Mouse (Mus musculus) gastrocnemius, postnatal 36 days (tissue): Measurements from ENCODE around the gene Slc39a11. TPM values are rescaled to one million over a fixed set of nuclear protein-coding genes. Genes with fewer than 3 reads are reported as not detected.

ENCODE experiments used
- DNase-seq, 2 experiments: peaks; one replicate each; pipeline ENCODE4 v3.0.0; 2022
- intact Hi-C: fragments of 180-260 bp; cut with DNase I; formaldehyde crosslinking; loops from one replicate; pipeline ENCODE4 v1.15.1; 2025
- total RNA-seq, 2 experiments: library from RNA; stranded (reverse); gene quantifications; 2 replicates each; pipeline ENCODE4 v1.2.3; 2021

Slc39a11 gene
- total RNA-seq, 2 experiments from 2014 or later, result 2.4 to 2.8 TPM

DNA sequence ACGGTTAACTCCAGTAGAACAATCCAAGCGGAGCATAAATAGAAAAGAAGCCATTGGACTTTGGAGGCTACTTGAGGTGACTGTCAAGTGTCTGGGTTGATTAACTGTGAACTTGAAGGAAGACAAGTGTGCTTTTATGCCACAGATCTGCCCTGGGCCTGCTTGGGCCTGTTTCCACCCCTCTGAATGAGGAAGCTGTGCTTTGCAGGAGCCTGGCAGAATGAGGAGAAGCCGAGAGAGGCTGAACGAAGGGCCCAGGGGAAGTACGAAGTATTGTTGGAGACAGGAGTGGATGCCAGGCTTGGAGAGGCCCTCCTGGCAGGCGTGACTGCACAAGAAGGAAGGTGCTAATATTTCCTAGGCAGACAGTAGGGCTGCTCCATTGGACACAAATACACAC is 378.0 kb downstream of the Slc39a11 start:
- DNase-seq, result no peak
- intact Hi-C loops, result no loop called here

DNA sequence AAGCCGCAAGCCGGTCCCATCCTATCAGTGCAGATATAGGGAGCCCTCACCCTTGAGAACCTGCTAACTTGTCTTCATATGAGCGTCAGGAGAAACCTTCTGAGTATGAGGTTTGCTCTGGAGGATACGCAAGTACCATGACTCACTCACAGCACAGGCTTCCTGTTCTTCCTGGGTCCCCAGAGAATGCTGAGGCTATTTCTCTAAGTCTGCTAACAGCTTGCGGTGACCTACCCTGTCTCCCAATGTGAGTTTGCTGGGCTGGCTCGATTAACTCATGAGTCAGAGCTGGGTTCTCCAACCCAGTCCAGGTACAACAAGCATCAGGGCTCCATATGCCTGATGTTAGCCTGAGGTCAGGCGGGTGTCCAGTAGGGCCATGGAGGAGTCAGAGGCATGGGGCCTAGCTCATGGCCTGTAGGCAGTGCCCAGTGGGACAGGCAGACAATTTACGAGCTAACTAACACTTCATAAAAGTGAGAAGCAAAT is 381.0 kb downstream of the Slc39a11 start:
- DNase-seq, result no peak
- intact Hi-C loops, result no loop called here

DNA sequence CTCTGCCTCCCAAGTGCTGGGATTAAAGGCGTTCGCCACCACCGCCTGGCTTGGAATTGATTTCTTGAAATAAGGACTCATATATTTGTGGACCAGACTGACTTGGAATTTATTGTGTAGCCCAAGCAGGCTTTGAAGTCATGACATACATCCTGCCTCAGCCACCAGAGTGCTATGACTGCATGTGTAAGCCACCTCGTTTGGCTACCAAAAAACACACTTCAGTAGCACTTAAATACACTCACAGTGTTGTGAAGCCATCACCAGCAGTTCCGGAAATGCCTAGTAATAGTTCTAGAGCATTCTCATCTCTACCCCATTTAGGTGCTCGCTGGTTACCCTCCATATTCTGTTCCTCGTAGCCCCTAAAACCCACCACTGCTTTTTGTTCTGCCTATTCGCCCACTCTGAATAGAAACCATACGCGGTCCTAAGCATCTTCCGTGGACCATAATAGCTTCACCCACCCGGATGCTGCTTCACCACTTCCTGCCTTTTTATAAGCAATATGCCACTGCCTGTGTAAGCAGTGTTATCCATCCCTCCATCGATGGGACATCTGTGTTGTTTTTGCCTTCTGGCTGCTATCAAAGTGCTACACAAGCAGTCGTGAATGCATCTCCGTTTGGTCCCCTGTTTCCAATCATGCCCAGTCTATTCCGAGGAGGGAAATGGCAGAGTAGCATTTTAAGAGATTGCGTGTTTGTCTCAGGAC is 382.2 kb downstream of the Slc39a11 start:
- intact Hi-C loops, result no loop called here
- DNase-seq, result no peak

DNA sequence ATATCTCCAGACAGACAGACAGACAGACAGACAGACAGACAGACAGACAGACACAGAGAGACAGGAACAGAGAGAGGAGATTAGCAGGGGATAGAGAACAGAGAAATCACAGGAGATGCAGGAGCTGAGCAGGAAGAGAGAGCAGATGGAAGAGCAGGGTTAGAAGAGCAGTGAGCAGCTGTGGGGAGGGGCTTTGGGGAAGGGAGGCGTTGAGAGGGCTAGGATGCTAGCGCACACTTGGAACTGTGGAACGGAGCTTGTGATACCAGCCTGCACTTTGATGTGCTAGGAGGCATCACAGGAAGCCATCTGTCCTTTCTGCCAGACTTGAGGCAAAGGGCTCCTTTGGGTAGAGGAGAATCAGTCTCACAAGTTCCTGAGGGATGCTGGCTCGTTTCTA is 383.2 kb downstream of the Slc39a11 start:
- no peak for DNase-seq
- intact Hi-C loops, result no loop called here

DNA sequence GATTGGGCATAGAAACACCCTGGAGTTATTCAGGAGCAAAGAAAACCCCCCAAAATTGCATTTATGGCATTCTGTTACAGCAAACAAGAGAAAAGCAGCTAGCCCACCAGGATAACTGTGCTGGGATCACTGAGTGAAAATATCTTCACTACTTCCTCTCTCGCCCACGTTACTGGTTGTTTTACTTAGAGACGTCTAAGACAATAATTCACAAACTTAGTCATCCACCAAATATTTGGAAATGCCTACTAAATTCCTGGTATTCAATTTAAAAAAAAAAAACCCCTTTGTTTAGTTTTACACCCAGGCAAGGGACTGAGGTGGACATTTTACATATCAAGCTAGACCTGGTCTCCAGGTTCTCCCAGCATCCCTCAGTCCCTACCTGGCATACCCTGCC is 384.3 kb downstream of the Slc39a11 start:
- no peak for DNase-seq
- intact Hi-C loops, result no loop called here

DNA sequence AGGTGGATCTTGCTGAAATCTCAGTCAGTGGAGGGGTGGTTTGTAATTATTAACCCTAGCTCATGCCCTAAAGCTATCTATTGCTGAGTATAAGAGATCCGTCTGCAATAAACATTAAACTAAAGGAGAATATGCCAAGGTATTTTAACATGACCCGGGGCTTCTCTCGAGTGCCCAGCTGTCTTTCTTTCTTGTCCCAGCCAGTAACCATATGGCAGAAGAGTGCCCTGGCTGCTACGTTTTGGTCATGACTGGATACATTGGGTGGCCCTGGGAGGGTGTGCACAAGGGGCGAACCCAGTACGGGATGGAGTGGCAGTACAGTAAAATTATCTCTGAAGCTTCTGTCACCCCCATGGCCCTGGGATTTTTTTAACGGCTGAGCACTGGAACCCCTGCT is 385.9 kb downstream of the Slc39a11 start:
- intact Hi-C loops, result no loop called here
- DNase-seq, result no peak

DNA sequence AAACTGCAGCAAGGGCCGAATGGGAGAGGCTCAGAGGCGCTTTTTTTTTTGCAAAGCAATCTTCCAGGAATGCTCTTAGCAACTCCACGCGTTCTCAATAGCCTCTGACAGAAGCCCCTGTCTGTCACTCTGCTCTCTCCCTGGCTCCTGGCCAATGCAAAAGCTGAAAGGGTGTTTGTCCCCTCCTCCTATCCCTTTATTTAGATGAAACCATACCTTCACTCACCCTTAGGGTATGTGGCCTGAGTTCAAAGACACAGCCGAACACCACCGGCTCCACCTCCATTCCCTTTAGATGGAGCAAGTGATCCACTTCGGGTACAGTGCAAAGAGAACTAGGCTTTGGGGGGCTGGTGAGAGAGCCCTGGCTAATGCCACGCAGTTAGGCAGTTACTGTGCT is 387.8 kb downstream of the Slc39a11 start:
- intact Hi-C loops, result no loop called here
- no peak for DNase-seq

DNA sequence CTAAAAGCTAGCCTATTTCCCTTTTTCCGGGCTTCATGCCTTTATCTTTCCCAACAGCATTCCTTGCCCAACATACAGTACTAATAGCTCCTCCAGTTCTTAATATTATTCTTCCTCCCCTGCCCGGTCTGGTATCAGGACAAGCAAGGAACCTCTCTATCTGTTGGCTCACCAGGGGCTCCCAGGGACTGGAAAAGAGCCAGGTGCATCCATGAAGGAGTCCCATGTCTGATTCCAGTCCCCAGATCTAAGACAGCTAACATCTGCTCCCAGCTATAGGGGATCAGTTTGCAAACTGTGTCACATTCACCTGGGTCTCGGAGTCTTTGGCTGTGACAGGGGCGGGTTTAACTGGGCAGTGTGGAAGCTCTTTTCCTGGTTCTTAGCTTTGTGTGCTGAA is 388.5 kb downstream of the Slc39a11 start:
- DNase-seq, result no peak
- intact Hi-C loops, result no loop called here

DNA sequence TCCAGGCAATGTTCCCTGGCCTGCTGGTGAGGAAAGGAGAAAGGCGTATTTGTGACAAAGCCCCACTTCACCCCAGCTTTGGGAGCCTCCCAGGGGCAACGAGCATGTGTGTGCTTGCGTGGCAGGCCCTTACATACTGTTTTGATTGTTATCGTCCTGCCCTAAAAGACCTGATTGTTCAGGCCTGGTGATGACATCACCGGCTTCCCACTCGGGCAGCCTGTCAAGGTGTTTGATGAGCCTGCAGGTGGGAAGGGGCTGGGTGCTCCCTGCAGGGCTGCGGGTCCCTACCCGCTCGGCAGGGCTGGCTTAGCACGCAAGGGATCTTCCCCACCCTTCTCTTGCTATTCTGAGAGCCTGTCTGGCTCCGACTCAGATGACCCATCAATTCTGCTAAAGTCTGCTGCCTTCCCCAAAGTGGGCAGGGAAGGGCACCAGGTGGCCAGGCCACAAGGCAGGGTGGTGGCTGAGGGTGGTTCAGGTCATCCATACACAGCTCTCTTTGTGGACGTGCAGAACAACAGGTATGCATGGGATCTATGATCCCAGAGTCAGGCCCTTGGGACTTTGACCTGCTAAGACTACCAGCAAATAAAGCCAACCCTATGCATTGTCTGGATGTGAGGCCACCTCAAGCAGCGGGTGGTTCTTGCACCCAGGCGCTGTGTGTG is 390.0 kb downstream of the Slc39a11 start:
- intact Hi-C loops, result no loop called here
- DNase-seq, result no peak

DNA sequence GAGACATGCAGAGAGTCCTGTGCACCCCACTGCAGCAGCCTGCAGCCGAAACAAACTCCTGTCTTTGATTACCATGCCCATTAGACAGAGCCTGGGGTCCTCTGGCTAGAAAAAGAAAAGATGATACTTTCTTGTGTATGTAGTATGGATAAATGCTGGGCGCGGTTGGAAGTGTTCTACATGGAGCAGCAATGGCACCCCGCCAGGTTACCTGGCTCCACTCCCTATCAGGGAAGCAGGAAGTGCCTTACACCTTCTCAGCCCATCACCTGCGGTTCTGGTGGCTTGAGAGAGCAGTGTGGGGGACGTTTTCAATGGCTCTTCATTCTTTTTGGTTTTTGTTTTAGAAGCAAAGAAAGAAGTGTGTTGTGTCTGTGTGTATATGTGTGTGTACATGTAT is 391.9 kb downstream of the Slc39a11 start:
- DNase-seq, result no peak
- intact Hi-C loops, result no loop called here

DNA sequence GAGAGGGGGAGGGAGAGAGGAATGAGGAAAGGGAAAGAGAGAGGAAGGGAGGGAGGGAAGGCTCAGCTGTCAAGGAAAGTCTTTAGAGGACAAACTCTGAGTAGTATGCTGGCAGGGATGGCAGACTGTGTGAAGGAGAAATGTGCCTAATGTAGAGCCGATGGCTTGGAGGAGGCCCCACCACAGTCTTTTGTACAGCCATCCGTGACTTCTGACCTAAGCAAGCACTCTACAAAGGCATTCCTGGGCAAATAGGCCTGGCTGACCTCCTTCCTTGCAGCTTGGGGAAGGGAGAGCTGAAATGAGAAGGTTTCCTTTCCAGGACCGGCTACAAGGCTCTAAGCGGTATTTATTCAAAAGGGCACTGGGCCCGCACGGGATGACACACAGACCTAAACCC is 395.2 kb downstream of the Slc39a11 start:
- DNase-seq, result no peak
- intact Hi-C loops, result no loop called here

DNA sequence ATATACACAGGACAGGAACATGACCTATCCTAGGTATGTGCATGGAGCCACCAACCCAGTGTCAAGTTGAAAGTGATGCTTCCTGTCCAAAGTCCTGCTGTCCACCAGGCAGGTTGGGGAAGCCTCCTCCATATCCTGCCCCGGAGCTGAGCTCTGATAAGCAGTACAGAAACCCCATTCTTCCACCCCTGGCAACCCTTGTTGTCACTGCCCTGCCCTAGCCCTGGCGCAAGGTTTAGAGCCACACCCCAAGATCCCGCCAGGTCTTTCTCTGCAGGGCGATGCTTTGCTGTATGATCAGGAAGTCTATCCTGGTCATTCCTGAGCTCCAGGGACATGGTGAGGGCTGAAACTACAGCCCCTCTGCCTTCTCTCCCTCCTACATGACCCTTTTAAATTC is 396.7 kb downstream of the Slc39a11 start:
- intact Hi-C loops, result no loop called here

DNA sequence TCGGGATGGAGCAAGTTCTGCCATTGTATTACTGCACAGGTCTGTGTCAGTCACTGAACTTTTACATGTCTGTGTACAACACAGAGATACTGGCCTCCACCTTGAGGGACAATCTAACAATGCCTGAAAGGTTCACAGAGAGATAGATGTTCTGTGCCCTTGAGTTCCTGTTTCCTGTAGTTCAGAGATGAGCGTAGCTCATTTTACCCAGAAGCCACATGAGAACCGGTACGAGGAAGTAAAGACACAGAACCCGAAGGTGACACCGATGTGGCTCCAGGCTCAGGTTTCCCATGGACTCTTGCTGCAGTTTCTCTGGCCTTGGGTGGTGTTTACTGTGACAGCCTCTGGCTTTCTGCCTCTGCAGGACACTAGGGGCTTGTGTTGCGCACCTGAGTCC is 398.7 kb downstream of the Slc39a11 start:
- intact Hi-C loops, result no loop called here
- no peak for DNase-seq

More for the DNA sequence above, 396.7 kb downstream of the Slc39a11 start:
- no peak for DNase-seq

DNA sequence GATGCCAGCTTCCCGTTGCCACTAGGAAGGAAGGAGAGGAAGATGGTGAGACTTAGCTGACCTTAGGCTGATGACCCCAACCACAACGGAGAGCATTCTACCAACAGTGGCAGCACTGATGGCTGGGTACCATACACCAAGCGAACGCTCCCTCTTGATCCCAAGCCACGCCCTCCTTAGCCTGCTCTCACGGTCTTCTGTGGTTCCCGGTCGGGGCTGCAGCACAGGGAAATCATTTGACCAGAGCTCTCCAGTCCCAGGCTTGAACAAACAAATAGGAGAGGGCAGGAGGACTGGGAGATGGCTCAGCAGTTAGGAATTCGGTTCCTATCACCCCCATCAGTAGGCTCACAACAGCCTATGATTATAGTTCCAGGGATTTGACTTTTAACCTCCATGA is 403.4 kb downstream of the Slc39a11 start:
- DNase-seq, result no peak
- intact Hi-C loops, result no loop called here

DNA sequence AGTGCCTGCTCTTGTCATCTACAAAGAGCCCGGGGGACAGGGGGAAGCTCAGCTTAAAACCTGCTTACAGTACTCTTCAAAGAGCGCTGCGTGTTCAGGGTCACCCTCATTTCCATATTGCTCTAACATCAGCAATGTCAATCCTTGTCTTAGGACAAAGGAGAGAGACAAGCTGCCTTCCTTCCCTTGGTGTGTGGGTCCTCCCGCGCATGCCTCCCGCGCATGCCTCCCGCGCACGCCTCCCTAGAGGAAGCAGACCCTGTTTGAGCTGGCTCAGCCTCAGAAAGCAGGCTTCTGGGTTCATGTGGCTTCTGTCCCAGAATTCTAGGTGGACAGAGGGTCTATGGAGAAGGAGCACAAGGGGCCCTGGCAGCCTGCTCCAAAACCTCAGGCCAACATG is 404.2 kb downstream of the Slc39a11 start:
- intact Hi-C loops, result no loop called here
- DNase-seq, result no peak

DNA sequence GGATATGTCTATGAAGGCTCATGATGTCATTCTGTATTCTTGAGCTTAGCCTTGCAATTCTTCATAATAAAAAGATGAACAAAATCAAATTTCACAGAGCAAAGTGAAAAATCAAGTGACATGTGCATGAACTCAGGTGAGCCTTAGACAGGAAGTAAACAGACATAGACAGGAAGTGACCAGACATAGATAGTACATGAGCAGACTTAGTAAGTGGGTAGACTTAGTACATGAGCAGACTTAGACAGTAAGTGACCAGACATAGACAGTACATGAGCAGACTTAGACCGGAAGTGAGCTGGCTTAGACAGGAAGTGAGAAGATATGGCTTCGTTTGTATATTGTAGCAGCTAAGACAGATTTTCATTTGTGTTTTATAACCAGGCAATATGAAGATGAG is 415.4 kb downstream of the Slc39a11 start:
- intact Hi-C loops, result no loop called here
- no peak for DNase-seq

DNA sequence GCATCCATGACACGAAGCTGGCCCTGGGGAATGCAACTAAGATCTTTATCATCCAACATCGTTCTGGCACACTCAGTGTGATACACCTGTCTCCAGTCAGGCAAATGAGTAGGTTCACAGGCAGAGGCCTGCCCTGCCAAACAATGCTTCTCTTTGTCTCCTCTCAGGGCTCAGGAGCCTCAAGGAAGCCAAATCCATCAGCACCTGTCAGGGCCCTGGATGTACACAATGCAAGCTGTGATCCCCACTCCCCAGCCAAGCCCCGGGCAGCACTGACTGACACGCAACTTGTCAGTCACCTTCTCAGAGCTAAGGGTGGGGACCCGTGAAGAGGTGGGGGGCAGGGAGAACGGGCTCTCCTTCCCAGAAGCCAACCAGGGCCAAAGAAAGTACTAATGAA is 417.8 kb downstream of the Slc39a11 start:
- intact Hi-C loops, result no loop called here

DNA sequence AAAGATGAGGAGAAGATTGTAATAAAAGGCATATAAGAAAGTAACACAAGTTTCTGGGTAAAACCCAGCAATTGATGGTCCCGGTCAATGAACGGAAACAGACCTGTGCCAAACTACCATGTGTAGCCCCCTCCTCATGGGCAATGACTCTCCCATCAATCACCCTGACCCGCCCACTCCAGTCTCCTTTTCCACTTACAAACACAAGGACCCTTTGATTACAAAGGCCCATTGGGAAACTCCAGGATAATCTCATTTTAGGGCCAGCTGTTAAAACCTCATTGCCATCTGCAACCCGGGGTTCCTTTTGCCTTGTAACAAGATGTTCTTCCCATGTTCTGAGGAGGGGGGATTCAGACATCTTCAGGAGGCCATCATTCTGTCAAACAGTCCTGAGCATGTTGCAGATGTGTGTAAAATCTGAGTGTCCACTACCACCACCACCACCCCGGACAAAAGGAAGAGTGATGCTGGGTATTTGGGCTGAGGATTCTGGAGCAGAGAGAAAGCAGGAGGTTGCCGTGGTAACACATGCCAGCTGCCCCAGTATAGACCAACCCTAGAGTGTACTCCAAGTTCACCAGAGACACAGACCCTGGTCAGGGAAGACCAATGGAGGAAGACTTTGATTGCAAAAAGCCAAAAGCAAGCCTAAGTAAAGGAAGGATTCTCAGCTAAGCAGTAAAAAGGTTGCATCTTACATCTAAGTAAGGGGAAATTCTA is 419.3 kb downstream of the Slc39a11 start:
- DNase-seq, result no peak
- intact Hi-C loops, result no loop called here

More for the DNA sequence above, 417.8 kb downstream of the Slc39a11 start:
- DNase-seq, result no peak

DNA sequence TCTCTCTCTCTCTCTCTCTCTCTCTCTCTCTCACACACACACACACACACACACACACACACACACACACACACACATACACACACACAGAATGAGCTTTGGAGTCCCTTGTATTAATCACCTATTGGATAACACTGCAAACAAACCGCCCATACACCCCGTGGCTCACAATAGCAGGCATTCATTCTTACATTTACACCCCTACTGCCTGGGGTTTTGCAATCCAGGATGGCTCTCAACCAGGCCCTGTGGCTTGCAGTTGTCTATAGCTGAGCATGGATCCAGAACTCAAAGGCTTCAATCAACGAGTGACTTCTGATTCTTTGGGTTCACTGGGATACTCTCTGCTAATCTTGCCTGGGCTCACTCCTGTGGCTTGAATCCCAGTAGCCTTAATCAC is 424.1 kb downstream of the Slc39a11 start:
- no peak for DNase-seq
- intact Hi-C loops, result no loop called here

DNA sequence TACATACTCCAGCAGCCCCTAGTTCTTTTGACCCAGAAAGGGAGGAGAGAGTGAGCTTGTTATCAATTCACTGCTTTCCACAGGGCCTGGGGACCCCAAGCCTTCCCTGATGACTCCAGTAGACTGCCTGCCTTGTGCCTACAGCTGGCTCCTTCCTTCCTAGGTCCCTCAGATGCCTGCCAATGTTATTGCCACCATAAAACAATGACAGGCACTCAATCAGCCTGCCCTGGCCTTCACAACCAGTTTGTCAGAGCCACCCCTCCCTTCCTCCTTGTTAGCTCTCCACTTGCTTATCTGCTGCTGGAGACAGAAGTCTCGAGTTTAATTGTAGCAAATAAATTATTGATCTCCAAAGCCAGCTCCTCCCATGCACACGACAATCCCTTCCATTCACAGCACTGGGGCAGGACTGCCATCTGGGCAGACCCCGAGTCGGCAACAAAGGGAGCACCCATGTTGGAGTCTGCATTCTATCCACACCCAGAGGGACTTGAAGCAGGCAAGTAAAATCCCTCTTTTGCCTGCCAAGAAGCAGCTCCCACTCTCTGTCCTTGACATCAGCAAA is 426.0 kb downstream of the Slc39a11 start:
- DNase-seq, result no peak
- intact Hi-C loops, result no loop called here
